Mouse (Mus musculus) hindbrain, embryonic 14.5 days (tissue): ENCODE results near the gene Sptb. TPM values are rescaled to one million over a fixed set of nuclear protein-coding genes. Genes with fewer than 3 reads are reported as not detected.

ENCODE experiments used
- ATAC-seq: fragments of 200-750 bp; cut with Nextera tagmentation; 2 replicates; pipeline ENCODE4 v1.8.0; 2017; ENCODE audit warnings: moderate number of reproducible peaks, mild to moderate bottlenecking, moderate TSS enrichment, moderate library complexity; ENCODE audit not compliant: low FRiP score
- DNase-seq: peaks from one replicate; pipeline ENCODE4 v3.0.0-alpha.2; 2015; ENCODE audit warnings: low spot score
- H3K27ac ChIP-seq: fragments of 300-500 bp; sonication (generic); 2 replicates; pipeline ENCODE4 v1.5.1; 2014; ENCODE audit warnings: mild to moderate bottlenecking, moderate library complexity
- H3K27me3 ChIP-seq: fragments of 300-500 bp; sonication (generic); 2 replicates; pipeline ENCODE4 v1.6.1; 2014; ENCODE audit warnings: mild to moderate bottlenecking, low read length, mixed read lengths; ENCODE audit not compliant: control insufficient read depth, insufficient read depth
- H3K36me3 ChIP-seq: fragments of 300-500 bp; sonication (generic); replicated peaks from 2 replicates; pipeline ENCODE4 v1.6.1; 2014; ENCODE audit not compliant: control insufficient read depth, insufficient read depth
- H3K4me1 ChIP-seq: fragments of 300-500 bp; sonication (generic); replicated peaks from 2 replicates; pipeline ENCODE4 v1.6.1; 2014; ENCODE audit warnings: antibody characterized with exemption, low read length, mixed read lengths; ENCODE audit not compliant: control insufficient read depth, insufficient read depth
- H3K4me2 ChIP-seq: fragments of 300-500 bp; sonication (generic); replicated peaks from 2 replicates; pipeline ENCODE4 v1.6.1; 2014; ENCODE audit warnings: mild to moderate bottlenecking, moderate library complexity
- H3K4me3 ChIP-seq: fragments of 300-500 bp; sonication (generic); replicated peaks from 2 replicates; pipeline ENCODE4 v1.5.1; 2014; ENCODE audit warnings: mild to moderate bottlenecking, low read length
- H3K9ac ChIP-seq: fragments of 300-500 bp; sonication (generic); 2 replicates; pipeline ENCODE4 v1.6.1; 2014
- H3K9me3 ChIP-seq: fragments of 300-500 bp; sonication (generic); 2 replicates; pipeline ENCODE4 v1.6.1; 2016; ENCODE audit warnings: low read length; ENCODE audit not compliant: control insufficient read depth
- WGBS: fragments of 180-500 bp; shearing (Covaris S2); extraction: QIAGEN DNeasy Blood & Tissue Kit; methylation state at CpG from one replicate; pipeline ENCODE4 v1.1.7; 2014; 5-methylcytosine and 5-hydroxymethylcytosine counted together
- polyA plus RNA-seq: library from polyadenylated mRNA; unstranded; fragments of >200 nt; fragmentation: Nextera tagmentation; extraction: Ambion mirVana; gene quantifications from 2 replicates; pipeline ENCODE4 v1.2.1, GENCODE M21; 2014

The Sptb gene
- polyA plus RNA-seq, 1 experiment from 2014 or later: 11.3 TPM

DNA sequence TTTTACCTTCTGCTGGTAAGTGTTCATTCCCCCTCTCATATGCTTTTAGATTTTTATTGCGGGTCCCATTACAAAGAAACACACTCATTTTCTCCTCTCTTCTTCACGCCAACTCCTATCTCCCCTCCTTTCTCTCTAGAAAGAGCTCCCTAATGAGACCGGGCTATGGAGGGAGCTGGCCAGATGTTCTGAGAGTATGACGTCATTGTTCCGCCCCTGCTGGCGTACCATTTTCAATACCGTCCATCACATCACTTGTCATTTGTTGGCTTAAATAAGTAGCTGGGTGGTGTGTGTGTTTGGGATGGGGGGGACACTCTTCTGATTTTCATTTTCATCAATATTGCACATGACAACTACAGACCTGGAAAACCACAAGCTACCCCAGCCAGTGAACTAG, 33.3 kb downstream of the Sptb start:
- H3K27me3 ChIP-seq: no peaks in the 10 kb centered on the region
- ATAC-seq: no peak
- no peaks in the 10 kb centered on the region for H3K36me3 ChIP-seq
- H3K9ac ChIP-seq: no peak overlapping the region
- WGBS: 64% methylated on average over 7 of the region's 7 CpGs
- DNase-seq: no peak
- 0 out of 2 replicates have a peak, but pooled peaks cover 3% of the 10 kb centered on the region for H3K4me1 ChIP-seq
- no peak overlapping the region for H3K4me3 ChIP-seq
- no peak overlapping the region for H3K27ac ChIP-seq
- H3K4me2 ChIP-seq: no peak overlapping the region
- no peaks in the 10 kb centered on the region for H3K9me3 ChIP-seq

DNA sequence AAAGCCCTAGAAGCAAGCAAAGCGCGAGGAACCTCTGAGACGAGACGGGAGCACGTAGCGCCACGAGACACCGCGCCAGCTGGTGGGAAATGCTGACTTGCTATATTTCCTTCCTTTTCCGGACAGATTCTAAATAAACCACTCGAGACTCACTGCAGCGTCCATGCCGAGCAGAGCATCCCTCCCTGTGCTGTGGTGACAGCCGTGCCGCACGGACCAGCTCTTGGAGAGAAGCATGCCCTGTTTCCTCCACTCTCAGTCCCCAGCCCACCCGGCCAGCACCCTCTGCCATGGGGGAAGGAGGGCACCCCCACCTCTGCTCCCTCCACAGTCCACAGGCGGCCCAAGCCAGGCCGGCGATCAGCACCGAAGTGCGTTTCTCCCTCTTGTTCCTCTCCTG, 33.9 kb downstream of the Sptb start:
- Histone ChIP-seq H3K36me3 (no peaks in the 10 kb centered on the region), H3K27me3 (no peaks in the 10 kb centered on the region), H3K4me2 (no peak overlapping the region), H3K9ac (no peak overlapping the region), H3K9me3 (no peaks in the 10 kb centered on the region), H3K27ac (no peak overlapping the region), H3K4me1 (0 out of 2 replicates have a peak, but pooled peaks cover 3% of the 10 kb centered on the region), H3K4me3 (no peak overlapping the region)
- no peak for DNase-seq
- ATAC-seq: no peak
- WGBS: 87% methylated on average over 22 of the region's 22 CpGs

DNA sequence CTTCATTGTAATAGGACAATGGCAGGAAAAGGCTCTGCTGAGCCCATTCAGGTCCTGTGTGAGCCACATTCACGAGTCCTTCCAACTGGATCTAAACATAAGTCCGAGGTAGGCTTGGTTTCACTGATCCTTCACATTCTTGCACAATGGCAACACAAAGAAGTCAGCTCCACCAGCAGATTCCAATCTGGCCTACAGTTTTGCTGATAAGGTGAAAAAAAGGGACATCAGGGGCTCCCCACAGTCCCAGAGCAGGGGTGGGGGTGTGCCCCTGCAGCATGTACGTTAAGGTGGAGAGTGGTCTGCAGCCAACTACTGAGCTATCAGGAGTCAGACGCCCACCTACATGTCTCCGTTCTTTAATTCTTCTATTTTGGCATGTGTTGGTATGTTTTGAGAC, 35.0 kb downstream of the Sptb start:
- Histone ChIP-seq H3K9me3 (no peaks in the 10 kb centered on the region), H3K4me3 (no peak overlapping the region), H3K27me3 (no peaks in the 10 kb centered on the region), H3K4me1 (0 out of 2 replicates have a peak, but pooled peaks cover 3% of the 10 kb centered on the region), H3K36me3 (no peaks in the 10 kb centered on the region), H3K4me2 (no peak overlapping the region), H3K9ac (no peak overlapping the region), H3K27ac (no peak overlapping the region)
- DNase-seq (no peak), ATAC-seq (no peak)
- WGBS: 44% methylated on average over 5 of the region's 5 CpGs

DNA sequence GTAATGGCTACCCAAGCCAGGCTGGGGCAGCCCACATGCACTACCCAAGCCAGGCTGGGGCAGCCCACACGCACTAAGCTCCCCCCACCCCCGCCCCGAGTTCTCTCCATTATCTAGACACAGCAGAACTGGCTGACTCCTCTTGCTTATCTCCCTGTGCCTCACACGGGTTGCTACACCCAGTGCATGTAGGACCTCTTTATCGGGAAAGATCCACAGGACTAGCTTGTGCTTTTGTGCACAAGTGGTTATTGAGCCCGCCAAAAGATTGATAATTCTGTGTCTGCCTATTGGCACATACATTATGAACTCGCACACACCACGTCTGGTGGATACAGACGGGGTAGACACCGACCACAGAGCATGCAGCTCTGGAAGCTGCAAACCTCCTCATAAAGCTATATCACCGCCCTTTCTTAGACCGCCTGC, 36.5 kb downstream of the Sptb start:
- no peak overlapping the region for H3K4me3 ChIP-seq
- 0 out of 2 replicates have a peak, but pooled peaks cover 8% of the 10 kb centered on the region for H3K4me1 ChIP-seq
- H3K9me3 ChIP-seq: no peaks in the 10 kb centered on the region
- no peaks in the 10 kb centered on the region for H3K27me3 ChIP-seq
- ATAC-seq (no peak), DNase-seq (no peak)
- WGBS: 75% methylated on average over 12 of the region's 12 CpGs
- H3K9ac ChIP-seq: no peak overlapping the region
- no peak overlapping the region for H3K27ac ChIP-seq
- H3K36me3 ChIP-seq: no peaks in the 10 kb centered on the region
- H3K4me2 ChIP-seq: no peak overlapping the region

DNA sequence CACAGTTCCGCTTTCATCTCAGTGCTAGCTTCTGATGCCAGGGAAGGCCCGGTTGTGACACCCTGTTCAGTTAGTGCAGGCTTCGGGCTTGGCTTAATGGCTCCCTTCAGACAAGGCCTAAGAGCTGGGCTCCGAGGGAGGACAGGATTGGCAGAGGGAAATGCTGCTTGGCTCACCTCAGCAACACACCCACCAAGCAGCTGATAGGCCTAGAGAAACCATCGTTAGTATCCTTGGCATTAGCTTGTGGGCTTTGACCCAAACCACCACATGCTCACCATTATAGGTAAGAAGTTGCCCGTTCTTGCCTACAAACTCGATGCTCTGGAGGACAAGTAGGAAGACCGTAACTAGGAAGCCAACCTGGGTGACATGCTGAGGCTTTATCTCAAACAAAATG, 38.3 kb downstream of the Sptb start:
- ATAC-seq: no peak
- H3K4me3 ChIP-seq: no peak overlapping the region
- no peak for DNase-seq
- 88% methylated on average over 8 of the region's 8 CpGs for WGBS
- no peak overlapping the region for H3K9ac ChIP-seq
- no peak overlapping the region for H3K27ac ChIP-seq
- no peak overlapping the region for H3K4me2 ChIP-seq
- 0 out of 2 replicates have a peak, but pooled peaks cover 8% of the 10 kb centered on the region for H3K4me1 ChIP-seq
- no peaks in the 10 kb centered on the region for H3K36me3 ChIP-seq
- no peaks in the 10 kb centered on the region for H3K27me3 ChIP-seq
- no peaks in the 10 kb centered on the region for H3K9me3 ChIP-seq

DNA sequence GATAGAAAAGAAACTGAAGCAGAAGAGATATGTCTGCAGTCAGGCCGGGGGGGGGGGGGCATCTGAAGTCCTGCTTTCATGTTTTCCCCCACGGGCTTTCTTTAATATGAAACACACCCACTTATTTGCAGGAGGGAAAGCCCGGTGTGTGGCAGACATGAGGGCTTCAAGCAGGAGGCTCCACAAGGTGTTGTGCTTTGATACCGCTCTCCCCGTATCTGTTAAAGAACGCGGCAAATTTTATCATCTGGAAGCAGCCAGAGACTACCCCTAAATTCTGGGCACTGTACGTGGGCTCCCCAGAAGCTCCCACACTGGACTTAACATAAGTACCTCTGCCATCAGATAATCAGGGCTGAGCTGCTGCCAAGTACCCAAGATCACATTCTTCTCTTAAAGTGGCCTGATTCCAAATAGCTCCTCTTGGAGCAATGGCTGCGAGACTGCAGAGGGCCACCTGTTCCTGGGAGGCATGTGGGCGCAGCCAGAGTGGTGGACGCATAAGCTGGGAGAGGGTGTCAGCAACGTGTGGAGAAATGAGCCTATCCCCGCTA, 39.7 kb downstream of the Sptb start:
- H3K9me3 ChIP-seq: no peaks in the 10 kb centered on the region
- no peak overlapping the region for H3K27ac ChIP-seq
- DNase-seq (no peak), ATAC-seq (no peak)
- no peaks in the 10 kb centered on the region for H3K36me3 ChIP-seq
- WGBS: 82% methylated on average over 13 of the region's 13 CpGs
- H3K9ac ChIP-seq: no peak overlapping the region
- H3K27me3 ChIP-seq: no peaks in the 10 kb centered on the region
- H3K4me1 ChIP-seq: 0 out of 2 replicates have a peak, but pooled peaks cover 8% of the 10 kb centered on the region
- no peak overlapping the region for H3K4me3 ChIP-seq
- no peak overlapping the region for H3K4me2 ChIP-seq

DNA sequence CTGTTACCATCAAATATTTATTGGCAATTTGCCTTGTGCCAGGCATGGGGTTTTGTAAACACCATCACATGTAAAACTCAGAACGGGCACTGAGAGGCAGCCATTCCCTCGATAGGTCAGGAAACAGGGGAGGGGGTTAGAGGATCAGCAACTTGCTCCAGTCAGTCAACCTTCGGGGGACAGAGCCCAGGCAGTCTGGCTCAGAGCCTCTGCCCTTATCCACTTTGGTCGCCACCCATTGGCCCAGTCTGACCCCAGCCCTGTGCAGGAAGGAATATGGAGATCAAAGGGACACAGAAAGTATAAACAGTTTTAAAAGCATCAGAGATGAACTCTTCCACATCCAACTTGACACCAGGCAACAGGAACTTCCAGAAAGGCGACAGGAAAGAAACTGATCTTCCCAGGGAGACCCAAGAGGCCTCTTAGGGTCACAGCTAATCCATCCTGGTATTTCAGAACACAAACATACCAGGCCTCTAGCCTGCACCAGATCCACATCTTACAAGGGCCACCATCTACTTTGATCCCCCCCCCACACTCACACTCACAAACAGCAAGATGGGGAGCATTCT, 40.3 kb downstream of the Sptb start:
- Histone ChIP-seq H3K4me2 (no peak overlapping the region), H3K9me3 (no peaks in the 10 kb centered on the region), H3K27me3 (no peaks in the 10 kb centered on the region), H3K27ac (no peak overlapping the region), H3K36me3 (no peaks in the 10 kb centered on the region), H3K4me3 (no peak overlapping the region), H3K9ac (no peak overlapping the region), H3K4me1 (0 out of 2 replicates have a peak, but pooled peaks cover 5% of the 10 kb centered on the region)
- 52% methylated on average over 5 of the region's 5 CpGs for WGBS
- ATAC-seq (no peak), DNase-seq (no peak)

DNA sequence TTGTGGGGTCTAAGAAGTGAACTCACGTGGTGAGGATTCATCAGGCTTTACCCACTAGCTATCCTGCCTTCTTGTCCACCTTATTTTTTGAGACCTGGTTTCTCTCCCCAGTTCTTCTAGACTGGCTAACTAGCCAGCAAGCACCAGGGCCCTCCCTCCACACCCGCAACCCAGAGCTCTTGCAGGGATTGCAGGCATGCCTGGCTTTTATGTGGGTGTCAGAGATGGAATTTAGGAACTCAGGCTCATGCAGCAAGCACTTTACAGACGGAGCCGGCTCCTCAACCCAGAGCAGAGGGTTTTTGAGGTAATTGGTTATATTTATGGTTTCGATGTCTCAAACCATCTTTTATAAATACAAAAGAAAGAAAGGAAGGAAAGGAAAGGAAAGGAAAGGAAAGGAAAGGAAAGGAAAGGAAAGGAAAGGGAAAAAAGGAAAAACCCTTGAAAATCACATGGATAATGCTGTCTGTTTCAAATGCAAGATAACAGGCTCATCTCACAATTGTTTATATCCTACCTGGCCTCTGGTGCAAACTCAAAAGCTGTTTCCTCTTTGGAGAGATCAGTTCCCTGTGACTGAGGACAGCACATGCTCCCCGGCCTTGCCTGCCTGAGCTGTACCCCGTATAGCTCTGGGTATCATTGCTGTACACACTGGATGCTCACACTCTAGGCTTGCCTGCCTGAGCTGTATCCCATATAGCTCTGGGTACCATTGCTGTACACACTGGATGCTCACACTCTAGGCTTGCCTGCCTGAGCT, 41.5 kb downstream of the Sptb start:
- Histone ChIP-seq H3K4me1 (0 out of 2 replicates have a peak, but pooled peaks cover 5% of the 10 kb centered on the region), H3K27me3 (no peaks in the 10 kb centered on the region), H3K4me2 (no peak overlapping the region), H3K4me3 (no peak overlapping the region), H3K36me3 (no peaks in the 10 kb centered on the region), H3K9ac (no peak overlapping the region), H3K27ac (no peak overlapping the region), H3K9me3 (no peaks in the 10 kb centered on the region)
- ATAC-seq: no peak
- 89% methylated on average over 7 of the region's 7 CpGs for WGBS
- no peak for DNase-seq

DNA sequence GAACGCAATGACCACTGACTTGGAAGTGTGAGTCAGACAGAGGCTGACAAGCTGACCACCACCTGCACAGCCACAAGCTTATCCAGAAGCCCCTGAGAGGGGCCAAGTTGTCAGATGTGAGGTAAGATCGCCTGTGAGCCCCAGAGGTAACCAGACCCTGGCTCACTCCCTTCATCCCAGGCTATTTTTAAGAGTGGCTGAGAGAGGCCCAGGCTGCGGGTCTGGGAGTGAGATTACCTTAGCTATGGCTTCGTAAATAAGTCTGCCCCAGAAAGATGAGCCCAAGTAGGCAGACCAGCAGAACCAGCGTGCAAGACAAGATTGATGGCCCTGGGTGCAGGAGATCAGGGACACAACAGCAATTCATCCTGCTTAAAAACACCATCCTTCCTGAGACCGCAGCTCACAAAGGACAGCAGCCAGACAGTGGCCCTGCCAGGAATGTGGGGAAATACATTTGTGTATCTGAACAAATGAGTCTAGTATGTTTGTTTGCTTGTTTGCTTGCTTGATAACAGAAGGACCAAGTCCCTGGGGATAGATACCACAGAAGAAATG, 58.5 kb downstream of the Sptb start:
- Histone ChIP-seq H3K27me3 (no peaks in the 10 kb centered on the region), H3K9me3 (no peaks in the 10 kb centered on the region), H3K27ac (no peak overlapping the region), H3K36me3 (no peaks in the 10 kb centered on the region), H3K4me1 (no peaks in the 10 kb centered on the region; the same call in 1 of the 2 replicates), H3K4me3 (no peak overlapping the region), H3K9ac (no peak overlapping the region), H3K4me2 (no peak overlapping the region)
- ATAC-seq (no peak), DNase-seq (no peak)
- WGBS: 91% methylated on average over 6 of the region's 6 CpGs
